Mouse (Mus musculus) midbrain, embryonic 12.5 days (tissue): ENCODE measurements at regions not wholly inside any gene's neighbourhood (a gene's known extent, or its start where the extent isn't known, plus 50 kb on each side); places are given as distances from the start of the nearest gene placed in this dataset.

Experiments used
- ATAC-seq: fragments of 200-750 bp; cut with Nextera tagmentation; 2 replicates; pipeline ENCODE4 v1.8.0; 2017; ENCODE audit warnings: low read depth, moderate TSS enrichment, moderate library complexity; ENCODE audit not compliant: low FRiP score
- H3K27ac ChIP-seq: fragments of 300-500 bp; sonication (generic); replicated peaks from 2 replicates; pipeline ENCODE4 v1.5.1; 2016; ENCODE audit warnings: mild to moderate bottlenecking
- H3K27me3 ChIP-seq: fragments of 300-500 bp; sonication (generic); 2 replicates; pipeline ENCODE4 v1.6.1; 2016; ENCODE audit warnings: mild to moderate bottlenecking
- H3K36me3 ChIP-seq: fragments of 300-500 bp; sonication (generic); 2 replicates; pipeline ENCODE4 v1.6.1; 2016
- H3K4me1 ChIP-seq: fragments of 300-500 bp; sonication (generic); 2 replicates; pipeline ENCODE4 v1.6.1; 2016
- H3K4me2 ChIP-seq: fragments of 300-500 bp; sonication (generic); replicated peaks from 2 replicates; pipeline ENCODE4 v1.6.1; 2016; ENCODE audit warnings: mild to moderate bottlenecking, moderate library complexity
- H3K4me3 ChIP-seq: fragments of 300-500 bp; sonication (generic); 2 replicates; pipeline ENCODE4 v1.5.1; 2016; ENCODE audit warnings: mild to moderate bottlenecking
- H3K9ac ChIP-seq: fragments of 300-500 bp; sonication (generic); replicated peaks from 2 replicates; pipeline ENCODE4 v1.6.1; 2016; ENCODE audit warnings: mild to moderate bottlenecking, moderate library complexity
- H3K9me3 ChIP-seq: fragments of 300-500 bp; sonication (generic); 2 replicates; pipeline ENCODE4 v1.6.1; 2016; ENCODE audit warnings: mild to moderate bottlenecking
- whole genome bisulfite sequencing: fragments of 180-500 bp; shearing (Covaris S2); methylation state at CpG from one replicate; pipeline ENCODE4 v1.1.7; 2016; 5-methylcytosine and 5-hydroxymethylcytosine counted together

- Histone ChIP-seq H3K4me1 (no peaks in the 10 kb centered on the region), H3K4me3 (no peak overlapping the region), H3K27ac (no peak overlapping the region), H3K36me3 (no peaks in the 10 kb centered on the region), H3K9ac (no peak overlapping the region), H3K9me3 (no peaks in the 10 kb centered on the region), H3K4me2 (no peak overlapping the region), H3K27me3 (no peaks in the 10 kb centered on the region)
- ATAC-seq, result no peak
- 90% methylated on average over 14 of the region's 14 CpGs for WGBS
These were observed 1266.9 kb upstream of the A1bg start for GRCm38 (mm10) chr15:62189565-62190181.

GRCm38 (mm10) chr15:62186548-62186947 is 1263.7 kb upstream of the A1bg start:
- H3K27me3 ChIP-seq, result no peaks in the 10 kb centered on the region
- no peaks in the 10 kb centered on the region for H3K36me3 ChIP-seq
- no peaks in the 10 kb centered on the region for H3K9me3 ChIP-seq
- H3K4me3 ChIP-seq, result no peak overlapping the region
- no peak for ATAC-seq
- H3K27ac ChIP-seq, result no peak overlapping the region
- H3K4me2 ChIP-seq, result no peak overlapping the region
- H3K9ac ChIP-seq, result no peak overlapping the region
- WGBS, result 88% methylated on average over 11 of the region's 11 CpGs
- no peaks in the 10 kb centered on the region for H3K4me1 ChIP-seq

GRCm38 (mm10) chr15:62183803-62184202 is 1261.0 kb upstream of the A1bg start:
- Histone ChIP-seq H3K36me3 (no peaks in the 10 kb centered on the region), H3K9ac (no peak overlapping the region), H3K9me3 (no peaks in the 10 kb centered on the region), H3K4me2 (no peak overlapping the region), H3K27me3 (no peaks in the 10 kb centered on the region), H3K27ac (no peak overlapping the region), H3K4me3 (no peak overlapping the region), H3K4me1 (no peaks in the 10 kb centered on the region)
- 95% methylated on average over 4 of the region's 4 CpGs for WGBS
- ATAC-seq, result no peak

- Histone ChIP-seq H3K36me3 (no peaks in the 10 kb centered on the region), H3K4me1 (no peaks in the 10 kb centered on the region), H3K9ac (no peak overlapping the region), H3K9me3 (no peaks in the 10 kb centered on the region), H3K4me3 (no peak overlapping the region), H3K27me3 (no peaks in the 10 kb centered on the region), H3K4me2 (no peak overlapping the region), H3K27ac (no peak overlapping the region)
- no peak for ATAC-seq
- 74% methylated on average over 2 of the region's 2 CpGs for WGBS
These were observed 1258.7 kb upstream of the A1bg start for GRCm38 (mm10) chr15:62181454-62181910.

GRCm38 (mm10) chr15:62180718-62181117 is 1257.9 kb upstream of the A1bg start:
- H3K4me2 ChIP-seq, result no peak overlapping the region
- H3K36me3 ChIP-seq, result no peaks in the 10 kb centered on the region
- H3K9ac ChIP-seq, result no peak overlapping the region
- H3K27ac ChIP-seq, result no peak overlapping the region
- 87% methylated on average over 3 of the region's 3 CpGs for WGBS
- H3K27me3 ChIP-seq, result no peaks in the 10 kb centered on the region
- no peaks in the 10 kb centered on the region for H3K9me3 ChIP-seq
- H3K4me3 ChIP-seq, result no peak overlapping the region
- no peak for ATAC-seq
- H3K4me1 ChIP-seq, result 0 out of 2 replicates have a peak, but pooled peaks cover 4% of the 10 kb centered on the region

GRCm38 (mm10) chr15:62179801-62180200 is 1257.0 kb upstream of the A1bg start:
- Histone ChIP-seq H3K36me3 (no peaks in the 10 kb centered on the region), H3K27ac (no peak overlapping the region), H3K4me2 (no peak overlapping the region), H3K9me3 (no peaks in the 10 kb centered on the region), H3K27me3 (no peaks in the 10 kb centered on the region), H3K4me1 (0 out of 2 replicates have a peak, but pooled peaks cover 4% of the 10 kb centered on the region), H3K4me3 (no peak overlapping the region), H3K9ac (no peak overlapping the region)
- ATAC-seq, result no peak
- WGBS, result 85% methylated on average over 2 of the region's 2 CpGs

GRCm38 (mm10) chr15:62178568-62178967 is 1255.8 kb upstream of the A1bg start:
- ATAC-seq, result no peak
- Histone ChIP-seq H3K4me1 (0 out of 2 replicates have a peak, but pooled peaks cover 4% of the 10 kb centered on the region), H3K4me3 (no peak overlapping the region), H3K4me2 (no peak overlapping the region), H3K36me3 (no peaks in the 10 kb centered on the region), H3K9me3 (no peaks in the 10 kb centered on the region), H3K9ac (no peak overlapping the region), H3K27me3 (no peaks in the 10 kb centered on the region), H3K27ac (no peak overlapping the region)
- WGBS, result 90% methylated on average over 6 of the region's 6 CpGs

GRCm38 (mm10) chr15:62177768-62178410 is 1255.1 kb upstream of the A1bg start:
- H3K4me2 ChIP-seq, result no peak overlapping the region
- no peak overlapping the region for H3K27ac ChIP-seq
- no peaks in the 10 kb centered on the region for H3K36me3 ChIP-seq
- H3K27me3 ChIP-seq, result no peaks in the 10 kb centered on the region
- 0 out of 2 replicates have a peak, but pooled peaks cover 4% of the 10 kb centered on the region for H3K4me1 ChIP-seq
- no peak overlapping the region for H3K9ac ChIP-seq
- no peaks in the 10 kb centered on the region for H3K9me3 ChIP-seq
- H3K4me3 ChIP-seq, result no peak overlapping the region
- ATAC-seq, result no peak
- 93% methylated on average over 9 of the region's 9 CpGs for WGBS

- no peak for ATAC-seq
- H3K27me3 ChIP-seq, result no peaks in the 10 kb centered on the region
- H3K4me1 ChIP-seq, result 0 out of 2 replicates have a peak, but pooled peaks cover 4% of the 10 kb centered on the region
- no peaks in the 10 kb centered on the region for H3K36me3 ChIP-seq
- no peak overlapping the region for H3K4me3 ChIP-seq
- H3K4me2 ChIP-seq, result no peak overlapping the region
- 66% methylated on average over 2 of the region's 2 CpGs for WGBS
- no peak overlapping the region for H3K9ac ChIP-seq
- H3K27ac ChIP-seq, result no peak overlapping the region
- no peaks in the 10 kb centered on the region for H3K9me3 ChIP-seq
These were observed 1253.3 kb upstream of the A1bg start for GRCm38 (mm10) chr15:62176076-62176475.

- 0 out of 2 replicates have a peak, but pooled peaks cover 4% of the 10 kb centered on the region for H3K4me1 ChIP-seq
- H3K36me3 ChIP-seq, result no peaks in the 10 kb centered on the region
- 89% methylated on average over 10 of the region's 10 CpGs for WGBS
- ATAC-seq, result no peak
- no peaks in the 10 kb centered on the region for H3K9me3 ChIP-seq
- H3K9ac ChIP-seq, result no peak overlapping the region
- H3K4me2 ChIP-seq, result no peak overlapping the region
- H3K27me3 ChIP-seq, result no peaks in the 10 kb centered on the region
- no peak overlapping the region for H3K27ac ChIP-seq
- no peak overlapping the region for H3K4me3 ChIP-seq
These were observed 1251.1 kb upstream of the A1bg start for GRCm38 (mm10) chr15:62173633-62174543.

GRCm38 (mm10) chr15:62171632-62172031 is 1248.8 kb upstream of the A1bg start:
- H3K36me3 ChIP-seq, result no peaks in the 10 kb centered on the region
- 0 out of 2 replicates have a peak, but pooled peaks cover 4% of the 10 kb centered on the region for H3K4me1 ChIP-seq
- no peak overlapping the region for H3K9ac ChIP-seq
- H3K27ac ChIP-seq, result no peak overlapping the region
- WGBS, result 85% methylated on average over 7 of the region's 7 CpGs
- H3K4me2 ChIP-seq, result no peak overlapping the region
- no peak for ATAC-seq
- H3K27me3 ChIP-seq, result no peaks in the 10 kb centered on the region
- no peak overlapping the region for H3K4me3 ChIP-seq
- no peaks in the 10 kb centered on the region for H3K9me3 ChIP-seq

- WGBS, result 37% methylated on average over 2 of the region's 2 CpGs
- 0 out of 2 replicates have a peak, but pooled peaks cover 4% of the 10 kb centered on the region for H3K4me1 ChIP-seq
- H3K36me3 ChIP-seq, result no peaks in the 10 kb centered on the region
- H3K4me3 ChIP-seq, result no peak overlapping the region
- no peaks in the 10 kb centered on the region for H3K9me3 ChIP-seq
- no peak overlapping the region for H3K27ac ChIP-seq
- H3K4me2 ChIP-seq, result no peak overlapping the region
- no peak overlapping the region for H3K9ac ChIP-seq
- H3K27me3 ChIP-seq, result no peaks in the 10 kb centered on the region
- no peak for ATAC-seq
These were observed 1248.4 kb upstream of the A1bg start for GRCm38 (mm10) chr15:62171167-62171566.
